In genomic region chr9:49912306-49912705, GRCm38 (mm10) we compare ENCODE assay signal across 12 mouse cellular contexts.
"Had no signal": no experiment of that assay in that cellular context is flagged by ENCODE, and none has a peak within 500 bp of the region (broad histone marks: within the 10 kb centered on the region; RNA-seq: fewer than 3 reads in every experiment).

No protein-coding gene starts in this region.

- DNase-seq: lung, adult 18-20 months; lung, embryonic 14.5 days; lung, postnatal 10 days; lung, postnatal 4 days; midbrain, embryonic 14.5 days; right cerebral cortex, postnatal 14 days; thymus, adult 18-20 months; thymus, postnatal 14 days; thymus, postnatal 36 days had no signal

- H3K27me3 ChIP-seq: midbrain, embryonic 12.5 days; neural tube, embryonic 12.5 days had no signal

- H3K36me3 ChIP-seq: midbrain, embryonic 10.5 days; midbrain, embryonic 12.5 days; neural tube, embryonic 12.5 days had no signal

- H3K4me3 ChIP-seq: midbrain, embryonic 10.5 days; midbrain, embryonic 12.5 days; neural tube, embryonic 12.5 days had no signal
